Mouse (Mus musculus) embryonic facial prominence, embryonic 11.5 days (tissue): ENCODE measurements at regions not wholly inside any gene's neighbourhood (a gene's known extent, or its start where the extent isn't known, plus 50 kb on each side); places are given as distances from the start of the nearest gene placed in this dataset.

Experiments
- ATAC-seq: fragments of 200-750 bp; cut with Nextera tagmentation; replicated peaks from 2 replicates; pipeline ENCODE4 v1.8.0; 2017; ENCODE audit warnings: low read depth; ENCODE audit not compliant: insufficient number of reproducible peaks, low FRiP score, low TSS enrichment
- DNase-seq: peaks from one replicate; pipeline ENCODE4 v3.0.0-alpha.2; 2015; ENCODE audit warnings: low spot score
- H3K27ac ChIP-seq: fragments of 300-500 bp; sonication (generic); replicated peaks from 2 replicates; pipeline ENCODE4 v1.5.1; 2014; ENCODE audit warnings: mild to moderate bottlenecking, low read depth, low read length, control low read depth
- H3K27me3 ChIP-seq: fragments of 300-500 bp; sonication (generic); 2 replicates; pipeline ENCODE4 v1.6.1; 2014; ENCODE audit warnings: mild to moderate bottlenecking, low read length, moderate library complexity, mixed read lengths; ENCODE audit not compliant: control insufficient read depth, insufficient read depth
- H3K36me3 ChIP-seq: fragments of 300-500 bp; sonication (generic); replicated peaks from 2 replicates; pipeline ENCODE4 v1.6.1; 2014; ENCODE audit warnings: low read depth, mild to moderate bottlenecking, low read length, moderate library complexity, mixed read lengths; ENCODE audit not compliant: control insufficient read depth, insufficient read depth
- H3K4me1 ChIP-seq: fragments of 300-500 bp; sonication (generic); 2 replicates; pipeline ENCODE4 v1.6.1; 2014; ENCODE audit warnings: low read length, mixed read lengths; ENCODE audit not compliant: control insufficient read depth, insufficient read depth
- H3K4me2 ChIP-seq: fragments of 300-500 bp; sonication (generic); 2 replicates; pipeline ENCODE4 v1.6.1; 2014; ENCODE audit warnings: low read depth, mild to moderate bottlenecking, control low read depth, low read length, moderate library complexity
- H3K4me3 ChIP-seq: fragments of 300-500 bp; sonication (generic); 2 replicates; pipeline ENCODE4 v1.5.1; 2014; ENCODE audit warnings: low read depth, low read length, control low read depth
- H3K9ac ChIP-seq: fragments of 300-500 bp; sonication (generic); replicated peaks from 2 replicates; pipeline ENCODE4 v1.6.1; 2014; ENCODE audit warnings: mild to moderate bottlenecking, control low read depth, low read length
- H3K9me3 ChIP-seq: fragments of 300-500 bp; sonication (generic); replicated peaks from 2 replicates; pipeline ENCODE4 v1.6.1; 2016; ENCODE audit warnings: mild to moderate bottlenecking, low read length, inconsistent platforms, mixed read lengths; ENCODE audit not compliant: control insufficient read depth
- WGBS: fragments of 180-500 bp; shearing (Covaris S2); extraction: QIAGEN DNeasy Blood & Tissue Kit; methylation state at CpG from one replicate; pipeline ENCODE4 v1.1.7; 2014; 5-methylcytosine and 5-hydroxymethylcytosine counted together

DNA sequence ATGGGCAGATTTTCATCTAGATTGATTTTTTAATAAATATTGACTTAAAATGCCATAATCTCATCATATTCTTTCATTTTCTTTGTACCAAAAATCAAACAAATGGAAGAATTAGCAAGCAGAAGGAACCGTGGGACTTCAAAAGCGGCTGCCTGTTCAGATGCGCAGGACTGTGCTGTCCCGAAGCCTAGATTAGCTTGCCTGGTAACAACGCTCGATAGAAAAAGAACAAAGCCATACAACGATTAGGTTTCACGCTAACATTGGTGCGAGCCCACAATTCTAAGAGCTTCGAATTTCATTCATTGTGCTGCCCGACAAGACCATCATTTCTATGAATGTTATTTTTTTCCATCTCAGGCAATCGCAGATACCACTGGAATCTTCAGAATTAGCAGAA, 262.1 kb upstream of the Irx5 start:
- H3K4me2 ChIP-seq = no peak overlapping the region
- H3K27me3 ChIP-seq = no peaks in the 10 kb centered on the region
- no peak for DNase-seq
- ATAC-seq = no peak
- 77% methylated on average over 12 of the region's 12 CpGs for WGBS
- H3K36me3 ChIP-seq = no peaks in the 10 kb centered on the region
- no peak overlapping the region for H3K27ac ChIP-seq
- H3K4me1 ChIP-seq = no peaks in the 10 kb centered on the region
- no peak overlapping the region for H3K9ac ChIP-seq
- no peaks in the 10 kb centered on the region for H3K9me3 ChIP-seq
- no peak overlapping the region for H3K4me3 ChIP-seq

- 45% methylated on average over 2 of the region's 2 CpGs for WGBS
- Histone ChIP-seq H3K36me3 (no peaks in the 10 kb centered on the region), H3K4me2 (no peak overlapping the region), H3K4me1 (no peaks in the 10 kb centered on the region), H3K27me3 (no peaks in the 10 kb centered on the region), H3K9me3 (no peaks in the 10 kb centered on the region), H3K9ac (no peak overlapping the region), H3K4me3 (no peak overlapping the region), H3K27ac (no peak overlapping the region)
- ATAC-seq = no peak
- DNase-seq = no peak
Observed at GRCm38 (mm10) chr8:92084124-92084523, 273.3 kb upstream of the Irx5 start.

DNA sequence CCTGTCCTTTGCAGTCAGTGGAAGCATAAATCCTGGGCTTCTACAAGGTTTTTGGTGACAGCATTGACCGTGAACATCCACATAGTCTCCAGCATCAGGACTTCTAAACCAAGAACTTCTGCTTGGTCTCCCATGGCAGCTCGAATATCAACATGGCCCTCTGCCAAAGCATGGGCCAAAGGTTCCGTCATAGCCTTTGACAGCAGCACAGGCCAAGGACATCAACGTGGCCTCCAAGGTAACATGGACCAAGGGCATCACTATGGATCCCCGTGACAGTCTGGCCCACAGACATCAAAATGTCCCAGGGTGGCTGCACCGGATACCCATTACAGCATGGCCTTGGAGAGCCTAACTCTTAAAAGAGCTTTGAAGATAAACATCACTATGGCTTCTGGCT, 275.5 kb upstream of the Irx5 start:
- Histone ChIP-seq H3K4me3 (no peak overlapping the region), H3K27me3 (no peaks in the 10 kb centered on the region), H3K27ac (no peak overlapping the region), H3K9me3 (no peaks in the 10 kb centered on the region), H3K4me1 (no peaks in the 10 kb centered on the region), H3K36me3 (no peaks in the 10 kb centered on the region), H3K9ac (no peak overlapping the region), H3K4me2 (no peak overlapping the region)
- DNase-seq (no peak), ATAC-seq (no peak)
- WGBS = 91% methylated on average over 6 of the region's 6 CpGs

- 76% methylated on average over 8 of the region's 8 CpGs for WGBS
- H3K9ac ChIP-seq = no peak overlapping the region
- no peaks in the 10 kb centered on the region for H3K4me1 ChIP-seq
- H3K27me3 ChIP-seq = no peaks in the 10 kb centered on the region
- no peaks in the 10 kb centered on the region for H3K36me3 ChIP-seq
- DNase-seq (no peak), ATAC-seq (no peak)
- no peaks in the 10 kb centered on the region for H3K9me3 ChIP-seq
- no peak overlapping the region for H3K4me2 ChIP-seq
- no peak overlapping the region for H3K27ac ChIP-seq
- H3K4me3 ChIP-seq = no peak overlapping the region
Observed at GRCm38 (mm10) chr8:92080852-92081251, 276.6 kb upstream of the Irx5 start.

DNA sequence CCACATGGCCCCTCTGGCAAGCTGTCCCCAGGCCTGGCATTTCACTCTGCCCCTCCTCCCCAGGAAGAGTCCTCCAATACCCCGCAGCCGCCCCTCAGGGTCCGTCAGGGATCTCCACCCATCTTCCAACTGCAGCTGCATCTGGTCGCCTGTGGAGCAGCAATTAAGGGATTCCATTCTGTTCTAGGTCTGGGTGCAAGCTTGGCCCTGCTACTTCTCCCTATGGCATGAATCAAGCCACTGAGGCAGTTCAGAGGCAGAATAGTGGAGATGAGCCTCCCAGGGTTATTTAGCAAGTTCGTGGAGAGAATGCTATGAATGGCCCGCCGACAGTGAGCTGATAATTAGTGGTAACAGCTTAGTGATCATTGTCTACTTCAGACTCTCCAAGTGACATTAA, 275.7 kb upstream of the Irx3 start:
- Histone ChIP-seq H3K4me2 (no peak overlapping the region), H3K9ac (no peak overlapping the region), H3K36me3 (no peaks in the 10 kb centered on the region), H3K4me3 (no peak overlapping the region), H3K4me1 (no peaks in the 10 kb centered on the region), H3K9me3 (no peaks in the 10 kb centered on the region), H3K27ac (no peak overlapping the region), H3K27me3 (no peaks in the 10 kb centered on the region; the same call in 1 of the 2 replicates)
- 48% methylated on average over 7 of the region's 7 CpGs for WGBS
- ATAC-seq (no peak), DNase-seq (no peak)

DNA sequence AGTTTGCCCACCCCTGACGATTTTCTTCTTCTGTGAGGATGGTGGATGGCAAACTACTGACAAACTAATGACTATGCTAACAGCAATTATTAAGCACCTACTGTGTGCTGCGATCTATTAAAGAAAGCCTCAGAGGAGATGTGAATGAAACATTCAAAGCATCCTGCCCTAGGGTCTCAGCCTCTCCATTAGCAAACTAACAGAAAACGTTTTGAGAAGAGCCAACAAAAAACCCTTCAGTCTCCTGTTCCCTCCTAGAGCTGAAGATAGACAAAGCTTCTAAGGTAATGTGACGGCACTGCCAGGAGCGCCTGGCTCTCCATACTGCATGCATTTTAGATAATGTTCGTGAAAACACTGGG, 270.4 kb upstream of the Irx3 start:
- ATAC-seq = no peak
- 12% methylated on average over 6 of the region's 6 CpGs for WGBS
- H3K27me3 ChIP-seq = no peaks in the 10 kb centered on the region; the same call in none of the 2 replicates

DNA sequence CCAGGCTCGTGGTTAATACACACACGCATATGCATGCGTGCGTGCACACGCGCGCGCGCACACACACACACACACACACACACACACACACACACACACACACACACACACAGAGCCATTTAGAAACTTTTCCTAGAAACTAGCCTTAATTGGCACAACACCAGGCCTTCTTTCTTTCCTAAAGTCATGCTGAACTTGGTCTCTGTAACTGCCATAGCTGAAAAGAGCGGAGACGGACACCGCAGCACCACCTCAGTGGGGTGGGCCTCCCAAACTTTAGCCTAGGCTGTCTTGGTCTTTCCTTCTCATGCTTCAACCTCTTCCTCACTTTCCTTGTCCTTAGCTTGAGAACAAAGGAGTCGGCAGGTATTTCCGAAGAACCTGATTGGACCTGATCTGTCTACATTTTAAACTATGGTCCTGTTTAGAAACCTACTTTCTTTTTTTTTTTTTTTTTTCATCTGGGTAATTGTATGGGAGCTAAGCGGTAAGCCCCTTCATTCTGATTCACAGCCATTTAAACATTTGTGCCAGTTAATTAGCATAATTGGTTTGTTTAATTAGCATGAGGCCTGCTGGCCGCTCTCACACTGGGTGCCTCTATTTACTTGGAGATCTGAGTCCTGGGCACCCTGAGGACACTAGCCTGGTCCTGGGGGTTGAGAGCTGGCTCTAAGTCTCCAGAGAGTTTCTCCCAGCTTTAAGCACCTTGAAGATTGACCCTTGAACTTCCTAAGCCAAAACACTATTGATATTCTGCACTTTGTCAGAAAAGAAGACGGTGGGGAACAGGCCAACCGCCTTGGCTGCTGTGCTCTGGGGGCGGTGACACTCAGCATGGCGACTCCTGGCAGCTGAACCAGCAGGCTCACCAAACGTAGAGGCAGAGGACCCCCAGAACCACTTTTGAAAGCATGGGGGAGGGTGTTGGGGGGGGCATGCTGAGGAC, 269.7 kb upstream of the Irx3 start:
- Histone ChIP-seq H3K36me3 (no peaks in the 10 kb centered on the region), H3K4me1 (0 out of 2 replicates have a peak, but pooled peaks cover 2% of the 10 kb centered on the region), H3K9ac (no peak overlapping the region), H3K4me3 (no peak overlapping the region), H3K4me2 (no peak overlapping the region), H3K27ac (no peak overlapping the region), H3K9me3 (no peaks in the 10 kb centered on the region), H3K27me3 (no peaks in the 10 kb centered on the region; the same call in none of the 2 replicates)
- ATAC-seq = no peak
- WGBS = 29% methylated on average over 21 of the region's 21 CpGs
- no peak for DNase-seq

More for the DNA sequence above, 270.4 kb upstream of the Irx3 start:
- Histone ChIP-seq H3K36me3 (no peaks in the 10 kb centered on the region), H3K4me2 (no peak overlapping the region), H3K4me1 (0 out of 2 replicates have a peak, but pooled peaks cover 2% of the 10 kb centered on the region), H3K9ac (no peak overlapping the region), H3K4me3 (no peak overlapping the region), H3K27ac (no peak overlapping the region), H3K9me3 (no peaks in the 10 kb centered on the region)
- DNase-seq = no peak

DNA sequence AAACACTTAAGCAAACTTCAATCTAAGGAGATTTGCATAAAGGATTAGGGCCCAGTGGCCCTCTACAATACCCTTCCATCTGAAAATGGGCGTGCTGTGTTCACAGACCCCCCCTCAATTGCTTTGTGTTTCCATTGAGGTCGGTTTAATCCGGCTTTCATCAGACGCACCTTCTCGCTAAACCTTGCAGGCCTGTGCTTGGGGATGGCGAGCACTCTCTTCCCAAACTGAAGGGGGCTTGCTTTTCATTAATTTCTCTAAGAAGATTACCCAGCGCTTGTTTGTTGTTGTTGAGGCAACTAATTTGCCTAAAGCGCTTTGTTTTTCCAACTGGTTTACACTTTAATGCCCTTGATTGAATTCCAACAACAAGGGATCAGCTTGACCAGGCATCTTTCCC, 268.8 kb upstream of the Irx3 start:
- H3K4me1 ChIP-seq = 0 out of 2 replicates have a peak, but pooled peaks cover 2% of the 10 kb centered on the region
- no peak for DNase-seq
- no peaks in the 10 kb centered on the region for H3K36me3 ChIP-seq
- WGBS = 16% methylated on average over 8 of the region's 8 CpGs
- H3K4me3 ChIP-seq = no peak overlapping the region
- no peak for ATAC-seq
- H3K27ac ChIP-seq = no peak overlapping the region
- no peaks in the 10 kb centered on the region; the same call in none of the 2 replicates for H3K27me3 ChIP-seq
- no peak overlapping the region for H3K9ac ChIP-seq
- no peak overlapping the region for H3K4me2 ChIP-seq
- H3K9me3 ChIP-seq = no peaks in the 10 kb centered on the region
